Mouse (Mus musculus): ENCODE measurements around the gene Olfr1274-ps. TPM values are rescaled to one million over a fixed set of nuclear protein-coding genes. Genes with fewer than 3 reads are reported as not detected.
"Not testable (repeated sequence)": the region's sequence is repeated elsewhere in the genome, so short reads cannot be mapped to it uniquely, and the experiment has no call there.

Olfr1274-ps gene
- polyA plus RNA-seq, 1 experiment from 2014 or later = not detected

DNA sequence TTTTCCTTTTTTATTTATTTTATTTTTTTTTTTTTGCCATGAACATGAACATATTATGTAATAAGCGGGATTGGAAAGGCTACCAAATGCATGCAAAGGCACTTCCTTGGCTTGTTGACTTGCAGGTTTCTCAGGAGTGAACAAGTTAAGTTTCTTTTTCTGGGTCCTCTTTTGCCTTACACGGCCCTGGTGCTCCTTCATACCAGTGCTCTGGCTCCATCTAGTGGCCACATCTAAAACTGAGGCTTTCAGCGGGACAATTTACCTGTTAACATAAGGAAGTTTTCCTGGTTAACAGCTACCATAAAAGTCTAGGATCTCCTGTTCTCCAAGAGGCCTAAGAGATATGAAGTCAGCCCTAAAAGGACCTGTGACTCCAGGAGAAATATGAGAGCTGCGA, 31.3 kb downstream of the Olfr1274-ps start:
- not testable (repeated sequence) for H3K9me3 ChIP-seq (replicated peaks; ENCODE audit: control insufficient read depth, low read length); H3K36me3 ChIP-seq (ENCODE audit: control insufficient read depth, insufficient read depth, low read length); H3K9ac ChIP-seq (ENCODE audit: low read length); H3K4me3 ChIP-seq (replicated peaks; ENCODE audit: low read length); ATAC-seq (ENCODE audit: insufficient read depth, low FRiP score); H3K27ac ChIP-seq (ENCODE audit: low read length); H3K4me1 ChIP-seq (ENCODE audit: control insufficient read depth, insufficient read depth, low read length); H3K4me2 ChIP-seq (ENCODE audit: low read depth, low read length); H3K27me3 ChIP-seq (ENCODE audit: control insufficient read depth, insufficient read depth, low read length)
- no CpG with 5 or more reads among the region's 4 CpGs for WGBS

DNA sequence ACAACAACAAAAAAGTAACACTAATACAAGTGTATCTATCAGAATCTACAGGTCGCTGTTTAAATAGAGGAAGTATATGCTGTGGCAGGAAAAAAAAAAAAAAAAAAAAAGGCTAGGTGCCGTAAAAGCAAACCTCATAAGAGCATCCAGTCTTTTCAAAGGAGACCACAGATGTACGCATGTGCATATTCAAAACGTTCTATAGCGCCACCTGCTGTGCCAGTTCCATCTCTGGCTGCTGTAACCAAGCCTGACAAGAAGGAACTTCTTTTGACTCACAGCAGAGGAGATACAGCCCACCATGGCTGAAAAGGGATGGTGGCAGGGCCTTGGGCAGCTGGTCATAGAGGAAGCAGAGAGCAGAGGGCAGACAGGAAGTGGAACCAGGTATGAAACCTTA, 39.0 kb downstream of the Olfr1274-ps start:
- not testable (repeated sequence) for H3K27ac ChIP-seq (ENCODE audit: low read length); H3K9me3 ChIP-seq (replicated peaks; ENCODE audit: control insufficient read depth, low read length); H3K27me3 ChIP-seq (ENCODE audit: control insufficient read depth, insufficient read depth, low read length); H3K9ac ChIP-seq (ENCODE audit: low read length); H3K4me1 ChIP-seq (ENCODE audit: control insufficient read depth, insufficient read depth, low read length); ATAC-seq (ENCODE audit: insufficient read depth, low FRiP score); H3K4me3 ChIP-seq (replicated peaks; ENCODE audit: low read length); H3K36me3 ChIP-seq (ENCODE audit: control insufficient read depth, insufficient read depth, low read length); H3K4me2 ChIP-seq (ENCODE audit: low read depth, low read length)
- WGBS = 93% methylated on average over 1 of the region's 5 CpGs

DNA sequence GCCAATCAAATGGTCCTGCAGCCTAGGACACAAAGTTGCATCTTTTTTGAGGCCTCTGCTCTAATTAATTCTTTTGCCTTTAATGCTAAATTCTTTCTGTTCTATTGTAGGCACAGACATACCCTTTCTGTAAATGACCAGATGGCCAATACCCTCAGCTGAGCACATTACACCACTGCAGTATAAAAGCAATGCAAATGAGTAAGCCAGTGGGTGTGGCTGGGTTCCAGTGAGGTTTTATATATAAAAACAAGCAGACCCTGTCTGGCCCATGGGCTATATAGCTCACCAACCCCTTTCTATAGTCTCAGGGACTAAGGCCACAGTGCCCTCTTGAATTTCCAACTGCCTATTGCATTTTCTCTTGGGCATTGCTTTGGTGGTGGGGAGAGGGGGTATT, 41.7 kb downstream of the Olfr1274-ps start:
- not testable (repeated sequence) for H3K4me3 ChIP-seq (replicated peaks; ENCODE audit: low read length); H3K9ac ChIP-seq (ENCODE audit: low read length); H3K27ac ChIP-seq (ENCODE audit: low read length); ATAC-seq (ENCODE audit: insufficient read depth, low FRiP score); H3K4me2 ChIP-seq (ENCODE audit: low read depth, low read length); H3K27me3 ChIP-seq (ENCODE audit: control insufficient read depth, insufficient read depth, low read length); H3K36me3 ChIP-seq (ENCODE audit: control insufficient read depth, insufficient read depth, low read length); H3K4me1 ChIP-seq (ENCODE audit: control insufficient read depth, insufficient read depth, low read length); H3K9me3 ChIP-seq (replicated peaks; ENCODE audit: control insufficient read depth, low read length)

DNA sequence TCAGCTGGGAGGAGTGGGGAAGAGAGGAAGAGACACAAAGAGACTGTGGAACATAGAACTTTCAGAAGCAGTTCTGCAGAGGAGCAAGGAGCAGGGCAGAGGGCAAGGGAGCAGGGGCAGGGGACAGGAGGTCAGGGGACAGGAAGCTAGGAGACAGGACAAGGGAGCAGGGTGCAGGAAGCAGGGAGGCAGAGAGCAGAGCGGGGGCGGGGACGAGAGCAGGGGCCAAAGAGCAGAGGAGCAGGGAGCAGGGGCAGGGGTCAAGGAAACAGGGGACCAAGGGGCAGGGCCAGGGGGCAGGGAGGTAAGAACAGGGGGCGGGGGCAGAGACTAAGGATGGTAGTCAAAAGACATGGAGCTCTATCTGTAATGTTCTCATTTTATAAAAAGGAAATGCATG, 43.3 kb downstream of the Olfr1274-ps start:
- not testable (repeated sequence) for ATAC-seq (ENCODE audit: insufficient read depth, low FRiP score); H3K9ac ChIP-seq (ENCODE audit: low read length); H3K9me3 ChIP-seq (replicated peaks; ENCODE audit: control insufficient read depth, low read length); H3K27me3 ChIP-seq (ENCODE audit: control insufficient read depth, insufficient read depth, low read length); H3K27ac ChIP-seq (ENCODE audit: low read length); H3K36me3 ChIP-seq (ENCODE audit: control insufficient read depth, insufficient read depth, low read length); H3K4me2 ChIP-seq (ENCODE audit: low read depth, low read length); H3K4me3 ChIP-seq (replicated peaks; ENCODE audit: low read length); H3K4me1 ChIP-seq (ENCODE audit: control insufficient read depth, insufficient read depth, low read length)
- WGBS = 75% methylated on average over 4 of the region's 4 CpGs

DNA sequence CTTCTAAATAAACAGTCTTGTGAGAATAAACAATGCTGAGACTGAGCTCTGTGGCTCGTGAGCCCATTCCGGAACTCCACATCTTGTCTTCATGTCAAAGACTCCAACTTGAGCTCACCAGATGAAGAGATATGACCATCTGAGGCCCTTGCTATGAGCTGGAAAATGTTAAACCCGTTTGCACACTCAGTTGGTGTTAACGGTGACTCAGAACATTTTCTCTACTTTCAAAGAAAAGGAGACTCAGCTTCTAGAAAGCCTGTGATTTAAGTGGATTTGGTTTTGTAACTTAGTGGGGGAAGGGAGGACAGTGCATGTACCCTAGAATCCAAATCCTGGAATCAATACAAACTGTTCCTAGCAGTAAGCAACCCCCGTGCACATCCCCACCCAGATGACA, 45.3 kb downstream of the Olfr1274-ps start:
- H3K4me3 ChIP-seq (replicated peaks; ENCODE audit: low read length) = no peak overlapping the region
- no peaks in the 10 kb centered on the region for H3K4me1 ChIP-seq (ENCODE audit: control insufficient read depth, insufficient read depth, low read length)
- WGBS = 68% methylated on average over 5 of the region's 5 CpGs
- H3K36me3 ChIP-seq (ENCODE audit: control insufficient read depth, insufficient read depth, low read length) = no peaks in the 10 kb centered on the region
- ATAC-seq (ENCODE audit: insufficient read depth, low FRiP score) = no peak
- no peak overlapping the region for H3K9ac ChIP-seq (ENCODE audit: low read length)
- no peaks in the 10 kb centered on the region for H3K27me3 ChIP-seq (ENCODE audit: control insufficient read depth, insufficient read depth, low read length)
- no peaks in the 10 kb centered on the region for H3K9me3 ChIP-seq (replicated peaks; ENCODE audit: control insufficient read depth, low read length)
- no peak overlapping the region for H3K4me2 ChIP-seq (ENCODE audit: low read depth, low read length)
- no peak overlapping the region for H3K27ac ChIP-seq (ENCODE audit: low read length)

DNA sequence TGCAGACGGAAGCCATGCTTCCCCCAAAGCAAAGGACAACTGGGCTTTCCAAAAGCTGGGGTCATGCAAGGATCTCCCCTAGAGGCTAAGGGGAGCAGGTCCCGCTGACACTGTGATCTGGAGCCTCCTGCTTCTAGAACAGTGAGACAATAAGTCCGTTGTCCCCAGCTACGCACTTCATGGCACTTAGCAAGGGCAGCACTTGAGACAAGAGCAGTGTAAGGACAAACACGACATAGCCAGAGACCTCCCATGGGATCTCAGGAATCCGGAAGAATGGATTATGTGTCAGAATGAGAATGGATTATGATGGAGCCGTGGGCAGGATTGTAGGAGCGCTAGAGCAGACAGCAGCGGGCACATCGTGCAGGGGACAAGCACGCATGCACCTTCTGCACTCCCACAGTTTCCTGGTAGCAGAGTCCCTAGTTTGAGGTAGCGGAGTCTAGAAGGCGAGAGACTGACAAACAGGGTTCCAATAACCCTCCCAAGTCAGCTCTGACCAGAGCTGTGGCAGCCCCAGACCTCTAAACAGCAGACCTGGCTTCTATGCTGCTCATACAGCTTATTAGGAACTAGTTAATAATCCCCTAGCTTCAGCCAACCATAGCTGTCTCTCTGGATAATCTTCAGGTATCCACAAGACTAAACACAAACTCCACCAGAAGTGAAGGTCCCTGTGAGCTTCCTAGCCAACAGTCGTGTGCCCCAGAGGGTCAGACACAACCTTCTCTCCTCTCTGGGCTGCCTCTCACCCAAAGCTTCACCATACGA, 50.7 kb downstream of the Olfr1274-ps start:
- no peak overlapping the region for H3K4me2 ChIP-seq (ENCODE audit: low read depth, low read length)
- WGBS = 84% methylated on average over 15 of the region's 15 CpGs
- no peaks in the 10 kb centered on the region for H3K4me1 ChIP-seq (ENCODE audit: control insufficient read depth, insufficient read depth, low read length)
- no peak for ATAC-seq (ENCODE audit: insufficient read depth, low FRiP score)
- no peaks in the 10 kb centered on the region for H3K36me3 ChIP-seq (ENCODE audit: control insufficient read depth, insufficient read depth, low read length)
- H3K4me3 ChIP-seq (replicated peaks; ENCODE audit: low read length) = no peak overlapping the region
- no peaks in the 10 kb centered on the region for H3K9me3 ChIP-seq (replicated peaks; ENCODE audit: control insufficient read depth, low read length)
- no peak overlapping the region for H3K9ac ChIP-seq (ENCODE audit: low read length)
- no peaks in the 10 kb centered on the region for H3K27me3 ChIP-seq (ENCODE audit: control insufficient read depth, insufficient read depth, low read length)
- H3K27ac ChIP-seq (ENCODE audit: low read length) = no peak overlapping the region

DNA sequence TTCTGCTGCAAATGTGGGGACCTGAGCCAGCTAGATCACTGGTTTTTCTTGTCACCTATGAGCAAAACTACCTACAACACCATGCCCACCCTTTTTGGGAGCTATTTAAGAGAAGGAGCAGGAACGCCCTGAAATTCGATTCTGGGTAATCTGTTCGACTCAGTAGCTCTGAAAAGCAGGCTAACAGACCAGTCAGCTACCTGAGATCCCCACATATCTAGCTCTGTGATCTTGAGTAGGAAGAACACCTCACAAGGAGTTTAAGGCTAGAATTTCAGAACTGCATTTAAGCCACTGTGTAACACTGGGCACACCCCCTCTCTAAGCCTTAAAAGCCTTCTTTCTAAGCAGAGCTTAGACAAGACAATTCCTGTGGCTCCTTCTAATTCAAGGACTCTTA, 53.9 kb downstream of the Olfr1274-ps start:
- H3K4me3 ChIP-seq (replicated peaks; ENCODE audit: low read length) = no peak overlapping the region
- H3K9ac ChIP-seq (ENCODE audit: low read length) = no peak overlapping the region
- no peaks in the 10 kb centered on the region for H3K36me3 ChIP-seq (ENCODE audit: control insufficient read depth, insufficient read depth, low read length)
- no peak overlapping the region for H3K4me2 ChIP-seq (ENCODE audit: low read depth, low read length)
- no peaks in the 10 kb centered on the region for H3K27me3 ChIP-seq (ENCODE audit: control insufficient read depth, insufficient read depth, low read length)
- no peaks in the 10 kb centered on the region for H3K9me3 ChIP-seq (replicated peaks; ENCODE audit: control insufficient read depth, low read length)
- WGBS = 84% methylated on average over 3 of the region's 3 CpGs
- no peak overlapping the region for H3K27ac ChIP-seq (ENCODE audit: low read length)
- no peaks in the 10 kb centered on the region for H3K4me1 ChIP-seq (ENCODE audit: control insufficient read depth, insufficient read depth, low read length)
- no peak for ATAC-seq (ENCODE audit: insufficient read depth, low FRiP score)

Other genes with a start within 250 kb of the Olfr1274-ps start
- not detected in 2 replicates for gene Olfr1270, start 245.6 kb upstream of the Olfr1274-ps start, polyA plus RNA-seq (2015; fragmentation: Nextera tagmentation; extraction: Ambion mirVana)
- gene Olfr1506, start 174.2 kb upstream of the Olfr1274-ps start, polyA plus RNA-seq (2015; fragmentation: Nextera tagmentation; extraction: Ambion mirVana) = not detected in 2 replicates
- gene Olfr142, start 141.1 kb upstream of the Olfr1274-ps start, polyA plus RNA-seq (2015; fragmentation: Nextera tagmentation; extraction: Ambion mirVana) = not detected in 2 replicates
- not detected in 2 replicates for gene Olfr1271, start 127.7 kb upstream of the Olfr1274-ps start, polyA plus RNA-seq (2015; fragmentation: Nextera tagmentation; extraction: Ambion mirVana)
- not detected in 2 replicates for gene Olfr1272, start 105.8 kb upstream of the Olfr1274-ps start, polyA plus RNA-seq (2015; fragmentation: Nextera tagmentation; extraction: Ambion mirVana)
- gene Gm13769, start 76.5 kb upstream of the Olfr1274-ps start, polyA plus RNA-seq (2015; fragmentation: Nextera tagmentation; extraction: Ambion mirVana) = 0.05 TPM in 1 of 2 replicates, not detected in the other
- 4.1 and 5.0 TPM in 2 replicates for gene Ptprj, start 182.0 kb downstream of the Olfr1274-ps start, polyA plus RNA-seq (2015; fragmentation: Nextera tagmentation; extraction: Ambion mirVana)